Mouse (Mus musculus): ENCODE data around the gene Plekho1.
"Not testable (repeated sequence)": the region's sequence is repeated elsewhere in the genome, so short reads cannot be mapped to it uniquely, and the experiment has no call there.

Gene Plekho1

GRCm38 (mm10) chr3:95995802-95996428 is at the start of gene Plekho1:
Gene Plekho1 (minus strand): TSS chr3:95996001.
- peak in 1 of 2 experiments; percentile 63 for DNase-seq (ENCODE audit: low spot score in 2 of 2)

GRCm38 (mm10) chr3:96044559-96044958 is 48.8 kb upstream of the Plekho1 start:
- DNase-seq (ENCODE audit: low spot score in 2 of 2): not testable (repeated sequence)

- no peak for DNase-seq (ENCODE audit: low spot score in 2 of 2)
These were observed 47.3 kb upstream of the Plekho1 start for GRCm38 (mm10) chr3:96043104-96043503.

- no peak for DNase-seq (ENCODE audit: low spot score in 2 of 2)
These were observed 45.3 kb upstream of the Plekho1 start for GRCm38 (mm10) chr3:96041079-96041478.

- no peak for DNase-seq (ENCODE audit: low spot score in 2 of 2)
These were observed 44.8 kb upstream of the Plekho1 start for GRCm38 (mm10) chr3:96040663-96041006.

GRCm38 (mm10) chr3:96039857-96040662 is 44.3 kb upstream of the Plekho1 start:
- DNase-seq (ENCODE audit: low spot score in 2 of 2): no peak

GRCm38 (mm10) chr3:96038851-96039250 is 43.0 kb upstream of the Plekho1 start:
- DNase-seq (ENCODE audit: low spot score in 2 of 2): no peak

- DNase-seq (ENCODE audit: low spot score in 2 of 2): no peak
These were observed 42.4 kb upstream of the Plekho1 start for GRCm38 (mm10) chr3:96038156-96038555.

GRCm38 (mm10) chr3:96036796-96037195 is 41.0 kb upstream of the Plekho1 start:
- DNase-seq (ENCODE audit: low spot score in 2 of 2): no peak

GRCm38 (mm10) chr3:96033046-96033445 is 37.2 kb upstream of the Plekho1 start:
- no peak for DNase-seq (ENCODE audit: low spot score in 2 of 2)

GRCm38 (mm10) chr3:96032652-96033017 is 36.8 kb upstream of the Plekho1 start:
- no peak for DNase-seq (ENCODE audit: low spot score in 2 of 2)

GRCm38 (mm10) chr3:96031991-96032651 is 36.3 kb upstream of the Plekho1 start:
- DNase-seq (ENCODE audit: low spot score in 2 of 2): no peak

- no peak for DNase-seq (ENCODE audit: low spot score in 2 of 2)
These were observed 34.0 kb upstream of the Plekho1 start for GRCm38 (mm10) chr3:96029766-96030165.

- DNase-seq (ENCODE audit: low spot score in 2 of 2): no peak
These were observed 33.5 kb upstream of the Plekho1 start for GRCm38 (mm10) chr3:96029336-96029735.

- no peak for DNase-seq (ENCODE audit: low spot score in 2 of 2)
These were observed 32.1 kb upstream of the Plekho1 start for GRCm38 (mm10) chr3:96027875-96028274.

GRCm38 (mm10) chr3:96027145-96027544 is 31.3 kb upstream of the Plekho1 start:
- DNase-seq (ENCODE audit: low spot score in 2 of 2): no peak

- no peak for DNase-seq (ENCODE audit: low spot score in 2 of 2)
These were observed 25.8 kb upstream of the Plekho1 start for GRCm38 (mm10) chr3:96021421-96022128.

- no peak for DNase-seq (ENCODE audit: low spot score in 2 of 2)
These were observed 24.9 kb upstream of the Plekho1 start for GRCm38 (mm10) chr3:96020735-96021134.

GRCm38 (mm10) chr3:96017461-96017860 is 21.7 kb upstream of the Plekho1 start:
- DNase-seq (ENCODE audit: low spot score in 2 of 2): no peak

- DNase-seq (ENCODE audit: low spot score in 2 of 2): no peak
These were observed 20.6 kb upstream of the Plekho1 start for GRCm38 (mm10) chr3:96016257-96016889.

- no peak for DNase-seq (ENCODE audit: low spot score in 2 of 2)
These were observed 19.9 kb upstream of the Plekho1 start for GRCm38 (mm10) chr3:96015681-96016080.

- no peak for DNase-seq (ENCODE audit: low spot score in 2 of 2)
These were observed 17.0 kb upstream of the Plekho1 start for GRCm38 (mm10) chr3:96012805-96013204.

Data from frontal cortex, postnatal 25 days (tissue).